Comparison of ENCODE assay signal across 8 mouse cellular contexts in the genomic region with DNA sequence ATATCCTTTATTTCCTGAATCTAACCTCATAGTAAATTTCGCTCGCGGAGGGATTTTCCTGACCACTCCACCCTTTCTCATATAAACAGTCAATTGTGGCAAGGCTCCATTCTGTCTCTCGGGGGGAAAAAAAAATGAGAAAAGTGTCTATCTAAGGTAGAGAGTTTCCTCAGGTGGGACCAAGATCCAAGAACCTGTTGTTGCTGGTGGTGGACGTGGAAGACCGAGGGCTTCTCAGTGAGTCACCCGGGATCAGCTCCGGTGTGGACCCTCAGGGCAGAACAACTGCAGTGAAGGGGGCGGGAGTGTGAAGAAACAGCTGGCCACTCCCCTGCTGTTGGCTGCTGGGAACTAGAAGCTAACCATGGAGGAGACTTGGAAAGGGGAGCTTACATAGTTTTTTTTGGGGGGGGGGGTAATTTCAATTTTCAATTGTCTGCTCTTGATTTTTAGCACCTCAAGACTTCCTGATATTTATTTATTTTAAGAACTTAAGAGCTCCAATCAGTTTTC. TPM values are rescaled to one million over a fixed set of nuclear protein-coding genes. Genes with fewer than 3 reads are reported as not detected.
DNase-seq lines count a peak whose midpoint lies in the region; ATAC-seq and TF ChIP-seq lines count a peak whose summit lies in the region.

No protein-coding gene starts in this region.

- peak overlapping the region; percentile 35 for H3K4me3 ChIP-seq in forebrain, embryonic 15.5 days
- H3K4me3 ChIP-seq in limb, embryonic 12.5 days (replicated peaks): peak overlapping the region; percentile 42

- TF ChIP-seq CTCF in brain, embryonic 14.5 days (IDR thresholded peaks at IDR 0.05; ENCODE audit: borderline replicate concordance, extremely low read depth, insufficient read depth, insufficient read length): no peak

- peaks cover 24% of the 10 kb centered on the region for H3K4me1 ChIP-seq in forebrain, embryonic 15.5 days
- H3K4me1 ChIP-seq in limb, embryonic 12.5 days (replicated peaks): 0 out of 2 replicates have a peak, but pooled peaks cover 7% of the 10 kb centered on the region

- peak overlapping the region; percentile 29 for H3K9ac ChIP-seq in forebrain, embryonic 15.5 days (replicated peaks)
- 0 out of 2 replicates have a peak overlapping the region, but pooled peaks have one; percentile 24 for H3K9ac ChIP-seq in limb, embryonic 12.5 days (replicated peaks)

- peak; percentile 13 for DNase-seq in kidney, postnatal 10 days
- DNase-seq in kidney, adult 18-20 months: no peak
- DNase-seq in brain, embryonic 14.5 days (ENCODE audit: low read depth): peak; percentile 60
- peak; percentile 58 for DNase-seq in retina, embryonic 14.5 days (ENCODE audit: low spot score)
- DNase-seq in B cell, adult 2 months: no peak

- H3K27ac ChIP-seq in forebrain, embryonic 15.5 days (replicated peaks): peak overlapping the region; percentile 42
- H3K27ac ChIP-seq in limb, embryonic 12.5 days: peak overlapping the region; percentile 45; the same call in 1 of the 2 replicates

- peak overlapping the region; percentile 65 for H3K4me2 ChIP-seq in forebrain, embryonic 15.5 days (replicated peaks)
- peak overlapping the region; percentile 76 for H3K4me2 ChIP-seq in limb, embryonic 12.5 days

- no peaks in the 10 kb centered on the region for H3K9me3 ChIP-seq in forebrain, embryonic 15.5 days
- H3K9me3 ChIP-seq in limb, embryonic 12.5 days: no peaks in the 10 kb centered on the region

- no peaks in the 10 kb centered on the region for H3K36me3 ChIP-seq in forebrain, embryonic 15.5 days
- H3K36me3 ChIP-seq in limb, embryonic 12.5 days: no peaks in the 10 kb centered on the region

- 0 out of 2 replicates have a peak, but pooled peaks cover 2% of the 10 kb centered on the region for H3K27me3 ChIP-seq in forebrain, embryonic 15.5 days
- H3K27me3 ChIP-seq in limb, embryonic 12.5 days: no peaks in the 10 kb centered on the region

- peak; percentile 41 for ATAC-seq in forebrain, embryonic 15.5 days (replicated peaks)
- peak; percentile 69; the same call in 1 of the 2 replicates for ATAC-seq in limb, embryonic 12.5 days (ENCODE audit: insufficient number of reproducible peaks, insufficient read depth, low FRiP score, low TSS enrichment, low read depth)
- no peak for ATAC-seq in frontal cortex, adult (ENCODE audit: low TSS enrichment)

- TF ChIP-seq POLR2A in brain, embryonic 14.5 days (IDR thresholded peaks at IDR 0.05; ENCODE audit: borderline replicate concordance, extremely low read depth, insufficient read depth, insufficient read length, poor library complexity, severe bottlenecking): no peak

- under 1% methylated on average over 9 of the region's 9 CpGs for WGBS in forebrain, embryonic 15.5 days
- 1% methylated on average over 9 of the region's 9 CpGs for WGBS in limb, embryonic 12.5 days

RNA-seq across cellular contexts. Expression of a gene that starts 0.8 kb away (rescaled TPM):
- polyA plus RNA-seq in brain, embryonic 14.5 days (2012; rRNA removed): 61.0 and 87.9 TPM in 2 replicates
- polyA plus RNA-seq in forebrain, embryonic 15.5 days (2015; fragmentation: Nextera tagmentation; extraction: Ambion mirVana): 38.8 and 53.5 TPM in 2 replicates
- polyA plus RNA-seq in limb, embryonic 12.5 days (2016; fragmentation: Nextera tagmentation; extraction: Ambion mirVana): 29.3 and 29.7 TPM in 2 replicates

RNA-seq across cellular contexts. Expression of a gene that starts 7.1 kb away (rescaled TPM):
- polyA plus RNA-seq in brain, embryonic 14.5 days (2012; rRNA removed): not detected in 2 replicates
- not detected in 2 replicates for polyA plus RNA-seq in forebrain, embryonic 15.5 days (2015; fragmentation: Nextera tagmentation; extraction: Ambion mirVana)
- not detected in 2 replicates for polyA plus RNA-seq in limb, embryonic 12.5 days (2016; fragmentation: Nextera tagmentation; extraction: Ambion mirVana)

RNA-seq across cellular contexts. Expression of a gene that starts 17.8 kb away (rescaled TPM):
- not detected in 2 replicates for polyA plus RNA-seq in brain, embryonic 14.5 days (2012; rRNA removed)
- polyA plus RNA-seq in forebrain, embryonic 15.5 days (2015; fragmentation: Nextera tagmentation; extraction: Ambion mirVana): not detected in 2 replicates
- polyA plus RNA-seq in limb, embryonic 12.5 days (2016; fragmentation: Nextera tagmentation; extraction: Ambion mirVana): not detected in 2 replicates

RNA-seq across cellular contexts. Expression of a gene that starts 28.0 kb away (rescaled TPM):
- not detected in 2 replicates for polyA plus RNA-seq in brain, embryonic 14.5 days (2012; rRNA removed)
- polyA plus RNA-seq in forebrain, embryonic 15.5 days (2015; fragmentation: Nextera tagmentation; extraction: Ambion mirVana): not detected in 2 replicates
- polyA plus RNA-seq in limb, embryonic 12.5 days (2016; fragmentation: Nextera tagmentation; extraction: Ambion mirVana): not detected in 2 replicates

RNA-seq across cellular contexts. Expression of a gene that starts 41.5 kb away (rescaled TPM):
- polyA plus RNA-seq in brain, embryonic 14.5 days (2012; rRNA removed): not detected in 2 replicates
- polyA plus RNA-seq in forebrain, embryonic 15.5 days (2015; fragmentation: Nextera tagmentation; extraction: Ambion mirVana): not detected in 2 replicates
- not detected in 2 replicates for polyA plus RNA-seq in limb, embryonic 12.5 days (2016; fragmentation: Nextera tagmentation; extraction: Ambion mirVana)

Comparison
In these comparisons a context has a peak if more than half of its experiments do, and no peak if none do; other contexts are left out.
1. DNase-seq: peak in kidney, postnatal 10 days (single experiment), brain, embryonic 14.5 days (single experiment) and retina, embryonic 14.5 days (single experiment); none in kidney, adult 18-20 months (single experiment) and B cell, adult 2 months (0 of 2).